Mouse (Mus musculus) hindbrain, embryonic 11.5 days (tissue): ENCODE data around the gene Tnfsf11. TPM values are rescaled to one million over a fixed set of nuclear protein-coding genes. Genes with fewer than 3 reads are reported as not detected.

Experiments
- ATAC-seq: fragments of 200-750 bp; cut with Nextera tagmentation; 2 replicates; pipeline ENCODE4 v1.8.0; 2017; ENCODE audit warnings: mild to moderate bottlenecking, moderate TSS enrichment, moderate library complexity; ENCODE audit not compliant: low FRiP score
- DNase-seq: peaks from one replicate; pipeline ENCODE4 v3.0.0-alpha.2; 2015; ENCODE audit warnings: low spot score
- H3K27ac ChIP-seq: fragments of 300-500 bp; sonication (generic); 2 replicates; pipeline ENCODE4 v1.5.1; 2014; ENCODE audit warnings: mild to moderate bottlenecking, low read depth, low read length
- H3K27me3 ChIP-seq: fragments of 300-500 bp; sonication (generic); 2 replicates; pipeline ENCODE4 v1.6.1; 2014; ENCODE audit warnings: mild to moderate bottlenecking, low read length, moderate library complexity, mixed read lengths; ENCODE audit not compliant: control insufficient read depth, insufficient read depth
- H3K36me3 ChIP-seq: fragments of 300-500 bp; sonication (generic); 2 replicates; pipeline ENCODE4 v1.6.1; 2014; ENCODE audit warnings: mild to moderate bottlenecking, low read length, moderate library complexity, mixed read lengths; ENCODE audit not compliant: control insufficient read depth, insufficient read depth
- H3K4me1 ChIP-seq: fragments of 300-500 bp; sonication (generic); replicated peaks from 2 replicates; pipeline ENCODE4 v1.6.1; 2014; ENCODE audit warnings: low read length, mixed read lengths; ENCODE audit not compliant: control insufficient read depth, insufficient read depth
- H3K4me2 ChIP-seq: fragments of 300-500 bp; sonication (generic); replicated peaks from 2 replicates; pipeline ENCODE4 v1.6.1; 2014; ENCODE audit warnings: mild to moderate bottlenecking, low read depth, low read length
- H3K4me3 ChIP-seq: fragments of 300-500 bp; sonication (generic); 2 replicates; pipeline ENCODE4 v1.5.1; 2014; ENCODE audit warnings: low read depth, low read length
- H3K9ac ChIP-seq: fragments of 300-500 bp; sonication (generic); 2 replicates; pipeline ENCODE4 v1.6.1; 2014; ENCODE audit warnings: low read depth, low read length
- H3K9me3 ChIP-seq: fragments of 300-500 bp; sonication (generic); 2 replicates; pipeline ENCODE4 v1.6.1; 2016; ENCODE audit warnings: low read length; ENCODE audit not compliant: control insufficient read depth
- WGBS: fragments of 180-500 bp; shearing (Covaris S2); extraction: QIAGEN DNeasy Blood & Tissue Kit; methylation state at CpG from one replicate; pipeline ENCODE4 v1.1.7; 2014; 5-methylcytosine and 5-hydroxymethylcytosine counted together
- polyA plus RNA-seq: library from polyadenylated mRNA; unstranded; fragments of >200 nt; fragmentation: Nextera tagmentation; extraction: Ambion mirVana; gene quantifications from 2 replicates; pipeline ENCODE4 v1.2.1, GENCODE M21; 2014

Tnfsf11 gene
- polyA plus RNA-seq, 1 experiment from 2014 or later = 0.08 TPM

DNA sequence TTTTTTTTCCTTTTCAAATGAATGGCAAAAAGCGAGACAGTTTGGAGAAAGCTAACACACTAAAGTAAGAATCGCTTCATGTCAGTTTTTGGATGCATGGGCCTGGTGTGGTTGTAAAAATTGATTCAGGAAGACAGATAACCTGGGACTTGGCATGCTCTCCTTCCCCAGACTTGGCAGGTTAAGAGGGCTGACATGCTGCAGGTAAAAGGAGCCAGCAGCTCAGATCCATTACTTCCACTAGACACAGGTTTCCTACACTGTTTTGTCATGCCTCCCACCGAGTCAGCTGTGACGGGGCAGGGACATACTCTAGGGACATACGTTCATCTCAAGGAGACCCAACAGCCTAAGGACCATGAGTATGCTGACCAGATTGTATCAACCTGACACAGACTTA is 33.0 kb downstream of the Tnfsf11 start:
- Histone ChIP-seq H3K9me3 (no peaks in the 10 kb centered on the region), H3K36me3 (no peaks in the 10 kb centered on the region), H3K27me3 (no peaks in the 10 kb centered on the region), H3K4me1 (no peaks in the 10 kb centered on the region), H3K27ac (no peak overlapping the region), H3K9ac (no peak overlapping the region), H3K4me2 (no peak overlapping the region), H3K4me3 (no peak overlapping the region)
- ATAC-seq = no peak
- no peak for DNase-seq
- WGBS = 84% methylated on average over 5 of the region's 5 CpGs

GRCm38 (mm10) chr14:78274146-78274545 is 33.7 kb downstream of the Tnfsf11 start:
- no peak for DNase-seq
- no peaks in the 10 kb centered on the region for H3K36me3 ChIP-seq
- H3K9ac ChIP-seq = no peak overlapping the region
- H3K4me3 ChIP-seq = no peak overlapping the region
- WGBS = 83% methylated on average over 9 of the region's 9 CpGs
- H3K27ac ChIP-seq = no peak overlapping the region
- no peaks in the 10 kb centered on the region for H3K9me3 ChIP-seq
- no peak for ATAC-seq
- no peaks in the 10 kb centered on the region for H3K27me3 ChIP-seq
- no peaks in the 10 kb centered on the region for H3K4me1 ChIP-seq
- H3K4me2 ChIP-seq = no peak overlapping the region

DNA sequence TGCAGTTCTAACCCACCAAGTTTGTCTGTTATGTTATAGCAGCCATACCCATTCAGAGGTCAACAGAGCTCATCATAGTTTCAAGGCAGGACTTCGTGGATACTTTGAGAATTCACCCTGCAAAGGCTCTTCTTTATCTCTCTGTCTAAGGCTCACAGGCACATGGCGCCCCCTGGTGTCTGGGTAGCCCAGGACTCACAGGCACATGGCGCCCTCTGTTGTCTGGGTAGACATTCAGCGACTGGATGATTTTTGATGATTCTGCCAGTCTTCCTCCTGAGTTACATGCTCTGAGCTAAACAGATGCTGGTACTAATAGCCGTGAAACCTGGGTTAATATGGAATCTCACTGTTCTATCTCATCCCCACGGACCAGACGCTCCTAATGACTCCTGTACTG is 34.3 kb downstream of the Tnfsf11 start:
- H3K27me3 ChIP-seq = no peaks in the 10 kb centered on the region
- no peaks in the 10 kb centered on the region for H3K4me1 ChIP-seq
- H3K27ac ChIP-seq = no peak overlapping the region
- no peaks in the 10 kb centered on the region for H3K36me3 ChIP-seq
- peak; percentile 49 for DNase-seq
- no peak overlapping the region for H3K4me3 ChIP-seq
- H3K9ac ChIP-seq = no peak overlapping the region
- no peaks in the 10 kb centered on the region for H3K9me3 ChIP-seq
- WGBS = 77% methylated on average over 7 of the region's 7 CpGs
- no peak for ATAC-seq
- no peak overlapping the region for H3K4me2 ChIP-seq

DNA sequence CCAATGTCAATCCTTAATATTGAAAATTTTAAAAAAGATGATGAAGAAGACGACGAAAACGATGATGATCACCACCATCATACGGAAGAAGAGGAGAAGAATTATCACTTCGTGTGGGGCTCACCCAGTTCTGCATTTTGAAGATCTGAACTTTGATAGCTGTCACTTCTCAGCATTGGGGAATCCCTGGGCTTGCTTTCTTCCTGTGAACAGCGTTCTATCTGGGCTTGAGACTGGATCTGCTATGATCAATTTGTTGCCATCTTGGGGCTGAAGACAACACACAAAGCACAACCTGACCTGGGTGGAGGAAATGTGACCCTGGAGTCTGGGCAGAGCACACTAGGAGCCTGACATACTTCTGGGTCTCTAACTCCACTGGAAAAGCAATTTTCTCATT is 43.0 kb downstream of the Tnfsf11 start:
- WGBS = 90% methylated on average over 6 of the region's 6 CpGs
- Histone ChIP-seq H3K9ac (no peak overlapping the region), H3K27me3 (no peaks in the 10 kb centered on the region)

GRCm38 (mm10) chr14:78262596-78262995 is 45.2 kb downstream of the Tnfsf11 start:
- ATAC-seq (no peak), DNase-seq (no peak)
- Histone ChIP-seq H3K9me3 (no peaks in the 10 kb centered on the region), H3K27me3 (no peaks in the 10 kb centered on the region), H3K27ac (no peak overlapping the region), H3K4me2 (no peak overlapping the region), H3K9ac (no peak overlapping the region), H3K36me3 (no peaks in the 10 kb centered on the region), H3K4me1 (no peaks in the 10 kb centered on the region), H3K4me3 (no peak overlapping the region)
- 92% methylated on average over 7 of the region's 7 CpGs for WGBS

More for the DNA sequence above, 43.0 kb downstream of the Tnfsf11 start:
- no peak for ATAC-seq
- Histone ChIP-seq H3K27ac (no peak overlapping the region), H3K4me1 (no peaks in the 10 kb centered on the region), H3K4me3 (no peak overlapping the region), H3K4me2 (no peak overlapping the region), H3K9me3 (no peaks in the 10 kb centered on the region), H3K36me3 (no peaks in the 10 kb centered on the region)
- no peak for DNase-seq

GRCm38 (mm10) chr14:78261246-78261645 is 46.6 kb downstream of the Tnfsf11 start:
- H3K9me3 ChIP-seq = no peaks in the 10 kb centered on the region
- ATAC-seq = no peak
- WGBS = 89% methylated on average over 7 of the region's 7 CpGs
- H3K27ac ChIP-seq = no peak overlapping the region
- no peak overlapping the region for H3K4me2 ChIP-seq
- no peaks in the 10 kb centered on the region for H3K27me3 ChIP-seq
- H3K4me3 ChIP-seq = no peak overlapping the region
- no peaks in the 10 kb centered on the region for H3K4me1 ChIP-seq
- H3K9ac ChIP-seq = no peak overlapping the region
- DNase-seq = no peak
- H3K36me3 ChIP-seq = no peaks in the 10 kb centered on the region

- no peak for DNase-seq
- Histone ChIP-seq H3K27me3 (no peaks in the 10 kb centered on the region), H3K36me3 (no peaks in the 10 kb centered on the region), H3K9ac (no peak overlapping the region), H3K4me1 (no peaks in the 10 kb centered on the region), H3K9me3 (no peaks in the 10 kb centered on the region), H3K27ac (no peak overlapping the region), H3K4me3 (no peak overlapping the region), H3K4me2 (no peak overlapping the region)
- ATAC-seq = no peak
- 90% methylated on average over 7 of the region's 7 CpGs for WGBS
Observed at GRCm38 (mm10) chr14:78254017-78254416, 53.8 kb downstream of the Tnfsf11 start.

DNA sequence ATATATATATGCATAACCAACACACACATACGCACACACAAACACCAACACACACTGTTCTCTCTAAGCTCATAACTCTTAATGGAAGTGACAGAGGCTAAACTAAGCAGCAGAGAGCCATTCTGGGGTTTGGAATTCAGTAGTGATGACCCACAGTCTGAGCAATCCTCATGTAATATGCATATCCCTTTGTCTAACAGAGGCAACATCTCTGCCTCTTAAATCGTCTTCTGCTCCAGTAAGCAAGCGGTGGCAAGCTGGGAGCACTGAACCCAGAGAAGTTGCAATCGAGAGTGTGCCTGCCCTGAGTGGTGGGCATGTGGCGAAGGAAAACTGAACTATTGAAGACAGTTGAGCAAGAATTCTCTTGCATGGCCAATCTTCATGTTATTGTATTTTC is 61.2 kb downstream of the Tnfsf11 start:
- ATAC-seq (no peak), DNase-seq (no peak)
- Histone ChIP-seq H3K4me1 (no peaks in the 10 kb centered on the region), H3K4me2 (no peak overlapping the region), H3K4me3 (no peak overlapping the region), H3K9ac (no peak overlapping the region), H3K27ac (no peak overlapping the region), H3K36me3 (no peaks in the 10 kb centered on the region), H3K27me3 (no peaks in the 10 kb centered on the region), H3K9me3 (no peaks in the 10 kb centered on the region)
- WGBS = 71% methylated on average over 5 of the region's 5 CpGs

- H3K27ac ChIP-seq = no peak overlapping the region
- no peak overlapping the region for H3K4me3 ChIP-seq
- no peaks in the 10 kb centered on the region for H3K36me3 ChIP-seq
- H3K27me3 ChIP-seq = no peaks in the 10 kb centered on the region
- no peaks in the 10 kb centered on the region for H3K4me1 ChIP-seq
- ATAC-seq (no peak), DNase-seq (no peak)
- H3K4me2 ChIP-seq = no peak overlapping the region
- H3K9me3 ChIP-seq = no peaks in the 10 kb centered on the region
- H3K9ac ChIP-seq = no peak overlapping the region
- 69% methylated on average over 4 of the region's 4 CpGs for WGBS
Observed at GRCm38 (mm10) chr14:78244811-78245210, 63.0 kb downstream of the Tnfsf11 start.
